Mouse (Mus musculus): Measurements from ENCODE around the gene Ass1.

The Ass1 gene

GRCm38 (mm10) chr2:31458989-31459936, 10.7 kb upstream of the Ass1 start:
- DNase-seq (ENCODE audit: low read depth, low spot score), result no peak

DNA sequence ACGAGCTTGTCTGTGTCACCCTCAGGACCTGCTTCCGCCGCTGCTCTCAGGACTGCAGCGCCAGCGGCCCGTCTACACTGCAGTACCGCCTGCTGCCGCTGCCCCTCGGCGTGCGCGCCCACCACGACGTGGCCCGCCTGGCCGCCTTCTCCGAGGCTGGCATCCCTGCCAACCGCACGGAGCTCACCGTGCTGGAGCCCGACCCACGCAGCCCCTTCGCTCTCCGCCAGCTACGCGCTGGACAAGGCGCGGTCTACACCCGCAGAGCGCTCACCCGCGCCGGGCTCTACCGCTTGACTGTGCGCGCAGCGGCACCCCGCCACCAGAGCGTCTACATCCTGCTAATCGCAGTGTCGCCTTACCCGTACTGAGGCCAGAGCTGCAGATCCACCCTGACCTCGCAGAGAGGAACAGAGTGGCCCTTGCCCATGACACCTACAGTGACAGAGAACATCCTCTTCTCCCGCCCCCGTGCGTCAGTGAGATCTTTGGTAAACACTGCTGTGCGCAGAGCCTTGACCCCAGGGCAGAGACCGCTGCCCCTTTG, 9.9 kb upstream of the Ass1 start:
- peak; percentile 64 for DNase-seq (ENCODE audit: low read depth, low spot score)

- no peak for DNase-seq (ENCODE audit: low read depth, low spot score)
These were observed 9.1 kb upstream of the Ass1 start for GRCm38 (mm10) chr2:31460920-31461319.

DNA sequence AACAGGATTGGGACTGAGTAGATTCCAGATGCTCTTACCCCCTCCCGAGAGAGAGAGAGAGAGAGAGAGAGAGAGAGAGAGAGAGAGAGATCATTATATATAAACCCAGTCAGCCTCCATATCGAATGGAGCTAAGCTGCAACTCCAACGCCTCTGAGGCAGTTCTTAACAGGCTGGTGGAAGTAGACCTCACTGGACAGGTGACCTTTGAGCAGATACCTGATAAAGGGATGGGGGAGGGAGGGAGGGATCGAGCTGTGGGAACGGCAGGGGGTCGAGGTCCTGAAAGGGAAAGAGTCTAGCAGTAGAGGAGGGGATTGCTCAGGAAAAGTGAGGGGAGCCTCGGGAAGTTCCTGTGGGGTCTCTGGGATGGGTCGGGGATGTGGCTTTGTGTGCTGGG, 8.0 kb upstream of the Ass1 start:
- DNase-seq (ENCODE audit: low read depth, low spot score), result no peak

DNA sequence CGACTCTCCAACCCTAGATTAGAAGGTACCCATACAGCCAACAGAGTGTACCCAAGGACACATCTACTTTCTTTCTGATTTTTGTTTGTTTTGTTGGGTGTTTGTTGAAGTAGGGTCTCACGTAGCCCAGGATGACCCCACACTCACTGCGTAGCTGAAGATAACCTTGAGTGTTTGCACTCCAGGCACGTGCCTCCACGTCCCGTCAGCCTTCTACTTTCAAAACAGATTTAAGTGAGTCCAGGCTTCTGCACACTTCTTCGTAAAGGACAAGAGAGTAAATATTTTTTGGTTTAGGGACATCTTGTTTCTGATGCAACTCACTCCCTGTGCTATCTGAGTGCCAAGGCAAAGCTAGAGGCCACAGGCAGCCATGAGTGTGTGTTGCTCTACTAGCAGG, 6.8 kb upstream of the Ass1 start:
- DNase-seq (ENCODE audit: low read depth, low spot score), result no peak

GRCm38 (mm10) chr2:31463696-31464528, 6.1 kb upstream of the Ass1 start:
- DNase-seq (ENCODE audit: low read depth, low spot score), result no peak

GRCm38 (mm10) chr2:31464529-31464910, 5.5 kb upstream of the Ass1 start:
- DNase-seq (ENCODE audit: low read depth, low spot score), result no peak

GRCm38 (mm10) chr2:31467457-31467856, 2.5 kb upstream of the Ass1 start:
- no peak for DNase-seq (ENCODE audit: low read depth, low spot score)

GRCm38 (mm10) chr2:31468857-31469256, 1.1 kb upstream of the Ass1 start:
- no peak for DNase-seq (ENCODE audit: low read depth, low spot score)

GRCm38 (mm10) chr2:31469480-31469879, 527 bp upstream of the Ass1 start:
- no peak for DNase-seq (ENCODE audit: low read depth, low spot score)

DNA sequence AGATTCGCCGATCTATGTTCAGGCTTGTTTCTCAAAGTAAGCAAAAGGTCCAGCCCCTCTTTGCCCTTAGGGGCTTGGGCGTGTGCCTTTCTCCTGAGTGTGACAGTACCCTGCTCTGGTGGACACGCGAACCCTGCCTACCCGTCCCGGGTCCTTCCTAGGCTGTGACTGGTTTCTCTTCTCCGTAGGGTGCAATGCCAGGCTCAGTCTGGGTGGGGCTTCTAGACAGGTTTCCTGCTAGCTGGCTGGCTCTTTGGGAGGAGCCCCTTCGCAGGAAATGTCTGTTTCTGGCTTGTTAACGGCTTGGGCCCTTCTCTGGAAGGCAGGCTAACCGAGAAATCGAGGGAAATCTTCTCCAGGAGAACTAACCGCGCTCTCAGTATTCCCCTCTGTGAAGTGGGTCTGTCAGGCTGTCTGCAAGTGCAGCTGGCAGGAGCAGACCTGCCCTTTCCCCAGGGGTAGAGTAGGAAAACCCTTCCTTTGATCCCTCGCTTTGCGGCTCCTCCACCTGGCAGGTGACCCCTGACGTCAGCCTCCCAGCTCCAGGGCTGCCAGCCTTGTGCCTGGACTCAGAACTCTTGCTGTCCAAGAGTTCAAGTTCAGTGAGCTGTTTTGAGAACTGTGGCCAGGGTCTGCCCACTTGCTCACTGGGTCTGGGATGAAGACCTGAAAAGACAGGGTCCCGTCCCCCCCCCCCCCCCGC, 827 bp downstream of the Ass1 start:
- peak; percentile 44 for DNase-seq (ENCODE audit: low read depth, low spot score)

DNA sequence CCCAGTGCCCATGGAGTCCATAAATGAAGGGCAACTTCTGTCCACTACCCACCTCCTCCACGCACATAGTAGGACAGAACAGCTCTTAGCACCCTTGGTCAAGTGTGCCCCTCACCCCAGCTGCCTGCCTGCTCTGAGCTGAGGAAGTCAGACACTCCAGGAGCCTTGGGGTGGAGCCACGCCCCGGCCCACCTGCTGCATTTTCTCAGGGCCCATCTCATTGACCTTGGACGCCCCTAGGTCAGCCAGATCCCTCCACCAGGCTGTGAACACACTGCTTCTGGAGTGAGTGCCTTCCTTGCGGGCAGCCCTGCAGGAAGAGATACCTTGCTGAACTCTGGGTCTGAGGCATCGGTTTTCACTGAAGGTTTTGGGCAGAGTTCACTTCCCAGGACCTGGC, 1.6 kb downstream of the Ass1 start:
- DNase-seq (ENCODE audit: low read depth, low spot score), result peak; percentile 43

- DNase-seq (ENCODE audit: low read depth, low spot score), result peak; percentile 86
These were observed 2.5 kb downstream of the Ass1 start for GRCm38 (mm10) chr2:31472406-31473065.

DNA sequence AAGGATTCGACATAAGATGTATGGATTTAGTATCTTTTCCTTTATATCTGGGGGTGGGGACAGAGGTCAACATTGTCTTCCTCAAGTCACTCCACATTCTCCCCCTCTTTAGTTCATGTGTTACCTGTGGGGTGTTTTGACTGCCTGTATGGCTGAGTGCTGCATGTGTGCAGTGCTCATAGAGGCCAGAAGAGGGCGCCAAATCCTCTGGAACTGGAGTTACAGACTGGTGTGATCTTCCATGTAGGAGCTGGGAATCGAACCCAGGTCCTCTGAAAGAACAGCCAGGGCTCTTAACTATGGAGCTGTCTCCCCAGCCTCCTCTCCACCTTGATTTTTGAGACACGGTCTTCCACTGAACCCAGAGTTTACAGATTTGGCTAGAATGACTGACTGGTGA, 3.9 kb downstream of the Ass1 start:
- peak; percentile 69 for DNase-seq (ENCODE audit: low read depth, low spot score)

- no peak for DNase-seq (ENCODE audit: low read depth, low spot score)
These were observed 4.7 kb downstream of the Ass1 start for GRCm38 (mm10) chr2:31474686-31475085.

GRCm38 (mm10) chr2:31476107-31476820, 6.3 kb downstream of the Ass1 start:
- DNase-seq (ENCODE audit: low read depth, low spot score), result no peak

- no peak for DNase-seq (ENCODE audit: low read depth, low spot score)
These were observed 7.5 kb downstream of the Ass1 start for GRCm38 (mm10) chr2:31477234-31478161.

GRCm38 (mm10) chr2:31482914-31483575, 13.0 kb downstream of the Ass1 start:
- peak; percentile 84 for DNase-seq (ENCODE audit: low read depth, low spot score)

DNA sequence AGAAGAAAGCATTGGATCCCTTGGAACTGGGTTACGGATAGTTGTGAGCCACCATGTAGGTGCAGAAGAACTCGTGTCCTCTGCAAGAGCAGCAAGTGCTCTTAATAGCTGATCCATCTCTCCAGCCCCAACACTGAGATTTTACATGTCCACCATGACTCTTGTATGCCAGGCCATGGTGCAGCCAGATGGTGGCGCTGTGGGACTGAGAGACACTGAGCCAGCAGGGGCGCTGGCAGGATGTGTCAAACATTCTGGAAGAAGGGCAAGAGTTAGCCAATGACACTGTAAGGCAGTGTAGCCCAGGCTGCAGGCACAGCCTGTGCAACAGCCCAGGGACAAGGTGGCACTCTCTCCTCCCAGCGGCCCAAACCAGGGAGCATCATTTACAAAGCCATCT, 14.2 kb downstream of the Ass1 start:
- peak; percentile 86 for DNase-seq (ENCODE audit: low read depth, low spot score)
